Mouse (Mus musculus): ENCODE data around the gene Mast1.

Mast1 gene

DNA sequence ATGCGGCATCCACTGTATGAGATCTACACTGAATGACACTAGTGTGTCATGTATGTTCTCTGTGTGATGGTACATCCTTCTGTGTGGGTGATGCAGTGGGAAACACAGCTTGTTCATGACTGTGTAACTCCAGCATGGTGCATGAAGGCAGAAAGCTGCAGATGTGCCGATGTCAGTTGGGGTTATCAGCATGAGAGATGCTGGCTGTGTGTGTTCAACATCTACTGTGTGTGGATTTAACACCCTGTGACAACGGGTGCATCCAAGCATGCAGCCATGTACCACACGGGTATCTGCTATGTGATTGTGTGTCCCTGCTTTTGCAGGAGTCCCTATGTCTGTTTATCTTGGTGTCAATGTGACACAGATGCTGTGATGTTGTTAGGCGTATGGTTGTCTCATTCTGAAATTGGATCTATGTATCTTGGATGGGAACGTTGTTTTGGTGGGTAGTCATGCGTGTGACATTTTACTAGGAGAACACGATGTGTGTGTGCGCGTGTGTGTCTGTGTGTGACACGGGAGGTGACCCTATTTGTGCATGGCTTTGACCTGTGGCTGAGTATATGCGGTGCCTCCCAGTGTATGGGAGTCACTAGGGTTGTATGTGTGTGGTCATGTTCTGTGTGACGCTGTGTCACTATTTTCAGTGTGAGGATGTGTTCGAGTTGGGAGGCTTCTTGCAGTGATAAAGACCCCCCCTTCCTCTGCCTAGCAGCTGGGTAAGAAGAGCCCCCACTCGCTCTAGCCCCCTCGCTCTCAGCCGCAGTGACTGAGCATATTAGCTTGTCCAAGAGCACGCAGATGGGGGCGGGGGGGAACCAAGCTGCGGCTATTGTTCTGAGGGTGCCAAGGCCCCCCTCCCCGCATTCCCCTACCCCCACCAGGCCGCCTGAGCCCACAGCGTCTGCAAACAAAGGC lies 858 bp downstream of the Mast1 start:
- peaks cover 30% of the 10 kb centered on the region for H3K4me1 ChIP-seq (replicated peaks; ENCODE audit: low read depth, low read length)
- no peaks in the 10 kb centered on the region for H3K36me3 ChIP-seq (ENCODE audit: insufficient read depth, low read length)
- H3K9me3 ChIP-seq (ENCODE audit: low read length), result no peaks in the 10 kb centered on the region
- peaks cover 61% of the 10 kb centered on the region for H3K27me3 ChIP-seq (ENCODE audit: insufficient read depth, low read length)
- H3K4me3 ChIP-seq (replicated peaks; ENCODE audit: low read length), result peak overlapping the region; percentile 91
- TF ChIP-seq POU5F1 (IDR thresholded peaks at IDR 0.05; ENCODE audit: borderline replicate concordance, low read length) (no peak), NANOG (IDR thresholded peaks at IDR 0.05; ENCODE audit: borderline replicate concordance, low read length) (no peak), CTCF (conservative IDR thresholded peaks at IDR 0.05; ENCODE audit: low read length) (no peak)

DNA sequence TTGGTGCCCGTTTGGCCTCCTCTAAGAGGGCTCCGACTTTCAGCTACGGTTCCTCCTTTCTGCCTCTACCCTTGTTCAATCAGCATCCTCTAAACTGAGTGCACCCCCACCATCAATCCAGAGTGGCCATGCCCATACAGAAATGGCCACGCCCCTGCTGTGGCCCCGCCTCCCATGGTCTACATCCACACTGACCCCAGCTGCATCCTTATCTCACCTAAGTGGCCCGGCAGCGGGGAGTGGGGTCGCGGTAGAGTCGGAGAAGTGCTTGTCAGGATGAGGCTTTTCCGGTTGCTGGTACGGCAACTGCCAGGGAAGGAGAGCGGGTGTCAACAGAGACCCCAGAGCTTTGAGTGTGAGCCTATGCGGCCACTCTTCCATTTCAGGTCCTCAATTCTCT lies 1.7 kb downstream of the Mast1 start:
- no peak for TF ChIP-seq CTCF (conservative IDR thresholded peaks at IDR 0.05; ENCODE audit: low read length)
- TF ChIP-seq POU5F1 (IDR thresholded peaks at IDR 0.05; ENCODE audit: borderline replicate concordance, low read length), result no peak
- TF ChIP-seq NANOG (IDR thresholded peaks at IDR 0.05; ENCODE audit: borderline replicate concordance, low read length), result no peak
- Histone ChIP-seq H3K4me1 (replicated peaks; ENCODE audit: low read depth, low read length) (peaks cover 30% of the 10 kb centered on the region), H3K27me3 (ENCODE audit: insufficient read depth, low read length) (peaks cover 61% of the 10 kb centered on the region), H3K4me3 (replicated peaks; ENCODE audit: low read length) (peak overlapping the region; percentile 50), H3K9me3 (ENCODE audit: low read length) (no peaks in the 10 kb centered on the region), H3K36me3 (ENCODE audit: insufficient read depth, low read length) (no peaks in the 10 kb centered on the region)

DNA sequence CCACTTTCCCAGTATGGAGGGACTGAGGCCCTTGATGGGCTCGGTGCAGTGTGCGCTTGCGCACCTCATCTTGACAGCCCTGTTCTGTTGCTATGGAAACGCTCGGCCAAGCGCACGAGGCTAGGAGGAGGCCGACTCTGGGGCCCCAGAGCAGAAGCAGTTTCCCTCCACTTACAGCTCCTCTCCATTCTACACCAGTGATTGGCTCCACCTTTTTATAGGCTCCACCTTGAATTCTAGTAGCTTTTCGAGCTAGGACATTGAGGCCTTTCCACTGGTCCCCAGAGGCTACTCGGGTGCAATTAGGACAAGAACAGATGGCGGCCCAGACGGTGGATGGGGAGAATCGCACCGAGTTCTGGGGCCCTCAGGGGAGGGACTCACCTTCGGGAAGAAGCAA lies 2.3 kb downstream of the Mast1 start:
- TF ChIP-seq POU5F1 (IDR thresholded peaks at IDR 0.05; ENCODE audit: borderline replicate concordance, low read length) (no peak), CTCF (conservative IDR thresholded peaks at IDR 0.05; ENCODE audit: low read length) (no peak), NANOG (IDR thresholded peaks at IDR 0.05; ENCODE audit: borderline replicate concordance, low read length) (no peak)
- Histone ChIP-seq H3K9me3 (ENCODE audit: low read length) (no peaks in the 10 kb centered on the region), H3K4me3 (replicated peaks; ENCODE audit: low read length) (peak overlapping the region; percentile 50), H3K36me3 (ENCODE audit: insufficient read depth, low read length) (no peaks in the 10 kb centered on the region), H3K27me3 (ENCODE audit: insufficient read depth, low read length) (peaks cover 65% of the 10 kb centered on the region), H3K4me1 (replicated peaks; ENCODE audit: low read depth, low read length) (peaks cover 30% of the 10 kb centered on the region)

DNA sequence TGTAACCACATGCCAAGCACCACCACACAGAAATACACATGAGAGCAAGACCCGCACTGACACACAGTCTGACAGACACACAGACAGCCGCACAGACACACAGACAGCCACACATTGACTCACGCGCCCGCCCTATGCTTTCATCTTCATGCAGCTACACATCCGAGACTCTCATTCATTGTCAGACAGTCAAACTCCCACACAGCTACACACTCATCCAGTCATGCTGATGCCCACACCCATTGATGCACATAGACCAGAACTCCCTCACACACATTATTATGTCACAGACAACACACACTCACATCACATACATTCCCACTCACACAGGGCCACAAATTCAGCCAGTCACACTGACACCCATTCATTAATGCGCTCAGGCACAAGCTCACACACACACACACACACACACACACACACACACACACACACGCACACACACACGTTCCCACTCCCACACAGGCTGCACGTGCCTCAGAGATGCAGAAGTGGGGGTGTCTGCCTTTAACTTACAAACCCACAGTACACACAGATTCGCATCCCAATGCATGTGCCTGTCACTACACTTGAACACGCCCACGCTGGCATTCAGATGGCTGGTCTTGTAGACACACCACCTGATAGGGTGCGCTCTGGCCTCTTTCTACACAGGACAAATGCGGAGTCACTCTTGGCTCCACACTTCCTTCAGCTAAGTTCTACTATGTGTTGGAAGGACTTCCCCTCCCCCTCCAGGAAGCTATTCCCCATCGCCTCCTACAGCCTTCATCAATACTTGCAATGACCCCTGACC lies 3.2 kb downstream of the Mast1 start:
- 0 out of 2 replicates have a peak overlapping the region, but pooled peaks have one; percentile 50 for H3K4me3 ChIP-seq (replicated peaks; ENCODE audit: low read length)
- peaks cover 37% of the 10 kb centered on the region for H3K4me1 ChIP-seq (replicated peaks; ENCODE audit: low read depth, low read length)
- peaks cover 74% of the 10 kb centered on the region for H3K27me3 ChIP-seq (ENCODE audit: insufficient read depth, low read length)
- no peak for TF ChIP-seq NANOG (IDR thresholded peaks at IDR 0.05; ENCODE audit: borderline replicate concordance, low read length)
- H3K36me3 ChIP-seq (ENCODE audit: insufficient read depth, low read length), result no peaks in the 10 kb centered on the region
- no peaks in the 10 kb centered on the region for H3K9me3 ChIP-seq (ENCODE audit: low read length)

DNA sequence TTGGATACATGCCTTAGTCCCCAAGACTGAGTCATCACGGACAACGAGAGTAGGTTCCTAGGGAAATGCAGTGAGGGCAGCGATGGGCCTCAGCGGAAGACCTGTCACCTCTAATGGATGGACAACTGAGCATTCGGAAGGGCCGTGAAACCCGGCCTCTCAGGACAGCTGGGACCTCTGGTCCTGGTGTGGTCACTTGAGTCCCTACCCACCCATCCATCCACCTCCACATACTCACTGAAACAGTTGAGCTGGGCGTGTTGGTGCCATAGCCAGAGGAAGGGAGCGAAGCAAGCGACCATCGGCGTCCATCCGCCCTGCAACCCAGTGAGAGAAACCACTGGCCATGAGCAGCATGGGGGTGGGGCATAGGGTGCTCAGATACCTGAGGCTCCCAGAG lies 6.6 kb downstream of the Mast1 start:
- H3K27me3 ChIP-seq (ENCODE audit: insufficient read depth, low read length), result peaks cover 65% of the 10 kb centered on the region
- H3K4me3 ChIP-seq (replicated peaks; ENCODE audit: low read length), result no peak overlapping the region
- TF ChIP-seq NANOG (IDR thresholded peaks at IDR 0.05; ENCODE audit: borderline replicate concordance, low read length) (no peak), POU5F1 (IDR thresholded peaks at IDR 0.05; ENCODE audit: borderline replicate concordance, low read length) (no peak), CTCF (conservative IDR thresholded peaks at IDR 0.05; ENCODE audit: low read length) (no peak)
- no peaks in the 10 kb centered on the region for H3K36me3 ChIP-seq (ENCODE audit: insufficient read depth, low read length)
- H3K9me3 ChIP-seq (ENCODE audit: low read length), result no peaks in the 10 kb centered on the region
- peaks cover 28% of the 10 kb centered on the region for H3K4me1 ChIP-seq (replicated peaks; ENCODE audit: low read depth, low read length)

DNA sequence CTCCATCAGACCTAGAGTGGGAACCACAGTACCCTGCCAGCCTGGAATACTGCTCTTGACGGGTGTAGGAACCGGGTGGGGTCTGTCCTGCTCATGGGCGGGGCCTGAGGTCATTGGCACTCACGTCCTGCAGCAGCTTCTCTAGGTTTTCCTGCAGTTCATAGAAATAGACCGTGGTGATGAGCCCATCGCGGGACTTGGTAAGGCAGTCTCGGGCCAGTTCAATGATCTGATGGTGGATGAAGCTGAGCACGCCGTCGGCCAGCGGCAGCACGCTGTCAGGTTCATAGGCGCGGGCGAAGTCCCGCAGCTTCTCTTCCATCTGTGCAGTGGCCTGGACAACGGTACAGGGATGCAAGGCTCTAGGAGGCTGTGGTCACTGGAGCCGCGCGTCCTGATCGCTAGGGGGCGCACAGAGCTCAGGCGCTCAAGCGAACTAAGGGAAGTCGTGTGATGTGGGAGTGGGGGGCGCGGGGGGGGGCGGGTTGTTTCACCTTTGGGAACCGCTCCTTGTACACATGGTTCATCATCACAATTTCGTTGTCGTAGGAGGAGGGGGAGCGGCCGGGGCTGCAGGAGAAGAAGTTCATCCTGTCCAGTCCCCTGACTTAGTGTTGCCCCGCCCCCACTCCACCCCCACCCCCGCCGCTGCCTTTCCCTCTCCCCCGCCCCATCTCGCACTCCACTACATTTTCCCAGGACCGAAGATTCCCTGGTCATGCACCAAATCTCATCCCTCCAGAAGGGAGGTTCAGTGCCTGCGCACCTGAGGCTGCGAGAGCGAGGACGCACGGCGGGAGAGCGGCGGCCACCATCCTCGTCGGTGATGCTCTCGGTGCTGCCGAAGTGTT lies 8.5 kb downstream of the Mast1 start:
- Histone ChIP-seq H3K36me3 (ENCODE audit: insufficient read depth, low read length) (no peaks in the 10 kb centered on the region), H3K4me1 (replicated peaks; ENCODE audit: low read depth, low read length) (peaks cover 24% of the 10 kb centered on the region), H3K4me3 (replicated peaks; ENCODE audit: low read length) (peak overlapping the region; percentile 73), H3K27me3 (ENCODE audit: insufficient read depth, low read length) (peaks cover 51% of the 10 kb centered on the region), H3K9me3 (ENCODE audit: low read length) (no peaks in the 10 kb centered on the region)
- no peak for TF ChIP-seq POU5F1 (IDR thresholded peaks at IDR 0.05; ENCODE audit: borderline replicate concordance, low read length)
- TF ChIP-seq CTCF (conservative IDR thresholded peaks at IDR 0.05; ENCODE audit: low read length), result peak; percentile 61

DNA sequence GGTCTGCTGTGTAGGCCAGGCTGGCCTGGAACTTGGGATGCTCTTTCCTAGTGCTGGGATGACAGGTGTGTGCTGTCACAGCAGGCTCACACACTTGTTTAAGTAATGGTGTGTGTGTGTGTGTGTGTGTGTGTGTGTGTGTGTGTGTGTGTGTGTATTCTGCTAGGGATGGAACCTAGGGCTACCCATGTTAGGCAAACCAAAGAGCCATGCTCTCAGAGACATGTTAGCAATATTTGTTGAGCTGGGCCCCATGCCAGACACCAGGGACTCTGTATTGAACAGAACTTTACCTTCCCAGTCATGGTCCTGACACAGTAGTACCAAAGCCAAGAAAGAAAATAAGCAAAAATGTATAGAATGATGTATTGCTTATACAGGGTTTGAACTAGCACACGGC lies 9.6 kb downstream of the Mast1 start:
- Histone ChIP-seq H3K4me1 (replicated peaks; ENCODE audit: low read depth, low read length) (peaks cover 28% of the 10 kb centered on the region), H3K36me3 (ENCODE audit: insufficient read depth, low read length) (peaks cover 3% of the 10 kb centered on the region), H3K9me3 (ENCODE audit: low read length) (no peaks in the 10 kb centered on the region), H3K4me3 (replicated peaks; ENCODE audit: low read length) (no peak overlapping the region), H3K27me3 (ENCODE audit: insufficient read depth, low read length) (peaks cover 49% of the 10 kb centered on the region)
- no peak for TF ChIP-seq NANOG (IDR thresholded peaks at IDR 0.05; ENCODE audit: borderline replicate concordance, low read length)
- no peak for TF ChIP-seq POU5F1 (IDR thresholded peaks at IDR 0.05; ENCODE audit: borderline replicate concordance, low read length)
- no peak for TF ChIP-seq CTCF (conservative IDR thresholded peaks at IDR 0.05; ENCODE audit: low read length)

DNA sequence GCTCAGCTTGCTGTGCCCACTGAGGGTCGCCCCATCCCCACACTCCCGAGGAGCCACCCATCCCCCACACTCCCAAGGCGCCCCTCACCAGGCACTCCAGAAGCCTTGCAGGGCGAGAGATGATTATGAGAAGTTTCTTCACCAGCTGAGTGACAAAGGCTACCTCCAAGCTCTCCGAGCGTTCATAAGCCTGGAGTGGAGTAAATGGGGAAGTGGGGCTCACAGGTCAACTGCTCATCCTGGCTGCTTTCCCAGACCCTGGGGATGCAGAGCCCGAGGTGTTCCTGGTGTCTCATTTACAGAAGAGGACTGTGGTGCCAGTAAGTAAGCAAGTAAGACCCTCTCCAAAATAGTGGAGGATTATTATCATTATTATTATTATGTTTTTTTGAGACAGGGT lies 11.6 kb downstream of the Mast1 start:
- Histone ChIP-seq H3K36me3 (ENCODE audit: insufficient read depth, low read length) (peaks cover 22% of the 10 kb centered on the region), H3K9me3 (ENCODE audit: low read length) (no peaks in the 10 kb centered on the region), H3K27me3 (ENCODE audit: insufficient read depth, low read length) (peaks cover 32% of the 10 kb centered on the region), H3K4me1 (replicated peaks; ENCODE audit: low read depth, low read length) (peaks cover 43% of the 10 kb centered on the region), H3K4me3 (replicated peaks; ENCODE audit: low read length) (no peak overlapping the region)
- TF ChIP-seq NANOG (IDR thresholded peaks at IDR 0.05; ENCODE audit: borderline replicate concordance, low read length) (no peak), POU5F1 (IDR thresholded peaks at IDR 0.05; ENCODE audit: borderline replicate concordance, low read length) (no peak), CTCF (conservative IDR thresholded peaks at IDR 0.05; ENCODE audit: low read length) (no peak)

All from E14TG2a.4 (cell line).